Mouse (Mus musculus) stomach, embryonic 15.5 days (tissue): ENCODE results near the gene Dennd2a. TPM values are rescaled to one million over a fixed set of nuclear protein-coding genes. Genes with fewer than 3 reads are reported as not detected.

ENCODE experiments used
- ATAC-seq: fragments of 200-750 bp; cut with Nextera tagmentation; 2 replicates; pipeline ENCODE4 v1.8.0; 2017; ENCODE audit warnings: low read depth, moderate number of reproducible peaks, moderate TSS enrichment; ENCODE audit not compliant: insufficient read depth, low FRiP score
- H3K27ac ChIP-seq: fragments of 300-500 bp; sonication (generic); 2 replicates; pipeline ENCODE4 v1.5.1; 2015; ENCODE audit warnings: mild to moderate bottlenecking, inconsistent platforms
- H3K27me3 ChIP-seq: fragments of 300-500 bp; sonication (generic); replicated peaks from 2 replicates; pipeline ENCODE4 v1.6.1; 2015; ENCODE audit warnings: inconsistent platforms
- H3K36me3 ChIP-seq: fragments of 300-500 bp; sonication (generic); 2 replicates; pipeline ENCODE4 v1.6.1; 2015; ENCODE audit warnings: inconsistent platforms
- H3K4me1 ChIP-seq: fragments of 300-500 bp; sonication (generic); 2 replicates; pipeline ENCODE4 v1.6.1; 2015; ENCODE audit warnings: inconsistent platforms
- H3K4me2 ChIP-seq: fragments of 300-500 bp; sonication (generic); 2 replicates; pipeline ENCODE4 v1.6.1; 2015; ENCODE audit warnings: mild to moderate bottlenecking, inconsistent platforms
- H3K4me3 ChIP-seq: fragments of 300-500 bp; sonication (generic); replicated peaks from 2 replicates; pipeline ENCODE4 v1.5.1; 2015; ENCODE audit warnings: inconsistent platforms
- H3K9ac ChIP-seq: fragments of 300-500 bp; sonication (generic); 2 replicates; pipeline ENCODE4 v1.6.1; 2015; ENCODE audit warnings: inconsistent platforms
- H3K9me3 ChIP-seq: fragments of 300-500 bp; sonication (generic); 2 replicates; pipeline ENCODE4 v1.6.1; 2016; ENCODE audit warnings: inconsistent platforms
- WGBS: fragments of 180-500 bp; shearing (Covaris S2); methylation state at CpG from one replicate; pipeline ENCODE4 v1.1.7; 2015; 5-methylcytosine and 5-hydroxymethylcytosine counted together
- polyA plus RNA-seq: library from polyadenylated mRNA; unstranded; fragments of >200 nt; fragmentation: Nextera tagmentation; extraction: Ambion mirVana; gene quantifications from 2 replicates; pipeline ENCODE4 v1.2.1, GENCODE M21; 2015

Gene Dennd2a
- polyA plus RNA-seq, 1 experiment from 2014 or later = 13.4 TPM

DNA sequence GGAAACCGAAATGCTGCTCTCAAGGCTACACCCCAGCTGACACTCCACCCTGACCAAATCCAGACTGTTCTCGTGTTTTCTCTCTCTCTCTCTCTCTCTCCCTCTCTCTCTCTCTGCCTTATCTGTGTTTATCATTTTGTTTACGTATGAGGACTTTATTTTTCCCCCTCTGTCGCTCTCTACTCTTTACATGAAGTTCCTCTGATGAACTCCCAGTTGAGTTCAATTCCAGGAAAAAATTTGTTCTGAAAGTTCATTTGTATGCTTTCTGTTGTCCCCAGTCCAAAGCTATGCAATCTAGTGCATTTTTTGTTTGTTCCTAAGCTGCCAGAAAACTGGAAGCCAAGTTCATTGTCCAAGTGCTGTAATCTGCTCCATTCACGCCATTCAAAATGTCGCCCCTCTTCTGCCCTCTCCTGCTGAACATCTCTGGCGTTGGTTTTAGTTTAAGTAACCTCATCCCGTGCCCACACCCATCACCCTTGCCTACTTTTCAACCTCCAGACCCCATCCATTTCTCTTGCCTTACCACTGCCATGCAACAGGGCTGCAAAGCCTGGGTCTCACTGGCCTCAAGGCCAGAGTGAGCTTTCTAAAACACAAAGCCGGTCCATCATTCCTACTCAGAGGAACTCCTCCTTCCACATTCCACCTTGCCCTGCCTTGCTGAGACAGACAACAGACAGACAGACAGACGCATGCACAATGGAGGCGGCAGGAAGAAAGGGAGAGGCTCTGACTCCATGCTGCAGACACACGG is 2.6 kb downstream of the Dennd2a start:
- H3K27ac ChIP-seq = peak overlapping the region; percentile 41
- H3K4me1 ChIP-seq = peaks cover 31% of the 10 kb centered on the region
- no peak overlapping the region for H3K9ac ChIP-seq
- no peaks in the 10 kb centered on the region for H3K27me3 ChIP-seq
- H3K36me3 ChIP-seq = no peaks in the 10 kb centered on the region
- peak overlapping the region; percentile 75 for H3K4me2 ChIP-seq
- ATAC-seq = no peak
- no peaks in the 10 kb centered on the region for H3K9me3 ChIP-seq
- WGBS = 49% methylated on average over 12 of the region's 12 CpGs
- H3K4me3 ChIP-seq = 0 out of 2 replicates have a peak overlapping the region, but pooled peaks have one; percentile 5

DNA sequence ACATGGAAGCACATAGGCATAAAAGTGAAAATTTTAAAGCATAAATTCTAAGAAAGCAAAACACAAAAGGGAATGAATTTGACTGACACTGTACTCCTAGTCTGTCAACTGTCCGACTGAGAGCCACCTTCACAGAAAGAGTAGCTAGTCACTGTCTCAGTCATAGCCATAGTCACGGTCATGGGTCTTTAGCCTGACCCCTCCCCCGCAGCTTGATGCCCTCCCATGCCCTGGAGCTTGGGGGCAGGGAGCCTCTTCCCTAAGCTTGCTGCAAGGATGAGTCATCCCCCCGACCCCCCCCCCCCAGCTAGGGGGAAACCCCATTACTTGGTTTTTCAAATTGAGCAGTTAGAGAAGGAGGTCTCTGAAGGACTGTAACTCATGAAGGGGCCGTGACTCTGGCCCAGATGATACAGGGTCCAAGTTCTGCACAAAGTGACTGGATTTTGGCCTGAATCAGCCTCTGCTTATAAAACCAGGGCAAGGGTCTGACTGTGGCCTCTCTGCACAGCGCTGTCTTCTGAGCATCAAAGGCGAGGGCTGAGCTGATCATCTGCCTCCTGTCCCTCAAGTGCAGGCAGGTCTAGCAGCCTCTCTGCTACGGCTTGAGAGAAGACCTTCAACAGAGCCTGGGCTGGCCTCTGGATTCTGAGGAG is 5.6 kb downstream of the Dennd2a start:
- Histone ChIP-seq H3K27ac (no peak overlapping the region), H3K27me3 (no peaks in the 10 kb centered on the region), H3K9me3 (no peaks in the 10 kb centered on the region), H3K4me2 (no peak overlapping the region), H3K36me3 (no peaks in the 10 kb centered on the region), H3K4me1 (peaks cover 18% of the 10 kb centered on the region), H3K4me3 (no peak overlapping the region), H3K9ac (no peak overlapping the region)
- no peak for ATAC-seq
- WGBS = 62% methylated on average over 8 of the region's 8 CpGs

DNA sequence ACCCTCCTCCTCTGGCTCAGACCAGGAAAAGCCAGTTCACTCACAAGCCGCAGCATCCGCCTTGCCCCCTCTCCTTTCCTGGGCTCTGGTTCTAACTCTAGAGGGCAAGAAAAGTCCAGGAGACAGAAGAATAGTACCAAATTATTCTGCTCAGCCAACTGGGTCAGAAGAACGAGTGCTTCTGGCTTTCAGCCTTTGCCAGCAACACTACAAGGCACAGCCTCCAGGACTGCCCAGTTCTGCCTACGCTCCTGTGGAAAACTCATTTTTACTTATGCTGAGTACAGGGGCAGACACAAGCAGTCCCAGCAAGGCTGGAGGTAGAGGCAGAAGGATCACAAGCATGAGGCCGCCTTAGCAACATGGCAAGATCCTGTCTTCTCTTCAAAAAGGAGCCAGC is 9.6 kb downstream of the Dennd2a start:
- H3K27me3 ChIP-seq = no peaks in the 10 kb centered on the region
- H3K9me3 ChIP-seq = no peaks in the 10 kb centered on the region
- 69% methylated on average over 5 of the region's 5 CpGs for WGBS
- no peak overlapping the region for H3K27ac ChIP-seq
- no peak overlapping the region for H3K4me3 ChIP-seq
- no peak overlapping the region for H3K9ac ChIP-seq
- no peaks in the 10 kb centered on the region for H3K36me3 ChIP-seq
- H3K4me2 ChIP-seq = no peak overlapping the region
- H3K4me1 ChIP-seq = peaks cover 14% of the 10 kb centered on the region
- ATAC-seq = no peak

DNA sequence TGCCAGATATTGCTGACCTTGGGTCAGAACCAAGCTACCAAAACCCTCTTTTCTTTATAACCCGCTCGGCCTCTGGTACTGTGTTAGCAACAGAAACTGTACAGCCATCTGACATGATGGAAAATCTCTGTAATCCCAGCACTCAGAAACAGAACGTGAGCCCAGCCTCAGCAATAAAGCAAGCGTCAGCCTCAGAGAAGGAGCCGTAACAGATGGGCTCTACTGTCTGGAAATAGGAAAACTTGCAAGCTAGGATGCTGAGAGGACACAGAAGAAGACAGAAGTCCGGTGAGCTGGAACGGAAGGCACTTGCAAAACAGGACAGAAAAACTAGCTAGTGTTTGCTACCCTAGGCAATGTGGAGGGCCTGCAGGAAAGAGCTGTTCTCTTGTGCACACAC is 12.2 kb downstream of the Dennd2a start:
- Histone ChIP-seq H3K36me3 (no peaks in the 10 kb centered on the region), H3K9me3 (no peaks in the 10 kb centered on the region), H3K9ac (no peak overlapping the region), H3K4me2 (no peak overlapping the region), H3K4me3 (no peak overlapping the region), H3K4me1 (peaks cover 19% of the 10 kb centered on the region), H3K27ac (no peak overlapping the region), H3K27me3 (no peaks in the 10 kb centered on the region)
- ATAC-seq = no peak
- 86% methylated on average over 7 of the region's 7 CpGs for WGBS

DNA sequence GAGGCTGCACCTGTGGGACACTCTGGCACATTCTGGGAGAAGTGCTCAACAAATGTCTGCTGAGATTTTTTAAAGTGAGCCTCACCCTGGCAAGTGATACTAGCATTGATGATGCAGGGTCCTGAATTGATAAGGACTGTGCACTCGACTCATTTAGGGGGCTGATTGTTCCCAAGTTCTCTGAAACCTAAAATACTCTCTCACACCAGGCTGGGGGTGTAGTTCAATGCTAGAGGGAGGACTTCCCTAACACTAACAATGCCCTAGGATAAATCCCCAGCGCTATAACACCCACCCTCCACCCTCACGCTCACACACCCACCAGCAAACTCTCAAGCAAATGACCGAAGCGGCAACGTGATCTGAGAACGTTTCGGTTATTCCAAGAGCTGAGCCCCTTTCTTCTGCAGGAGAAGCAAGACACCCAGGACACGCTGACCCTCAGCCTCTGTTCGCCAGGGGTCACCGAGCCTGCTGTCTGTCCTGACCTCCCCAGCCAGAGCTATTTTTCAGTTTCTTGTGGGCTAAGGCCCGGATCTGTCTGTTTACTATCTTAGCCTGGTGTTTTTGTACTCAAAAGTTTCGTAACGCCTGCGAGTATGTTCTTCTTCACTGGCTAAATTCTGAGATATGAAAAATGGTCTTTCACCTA is 13.8 kb downstream of the Dennd2a start:
- peaks cover 28% of the 10 kb centered on the region for H3K4me1 ChIP-seq
- no peak overlapping the region for H3K4me2 ChIP-seq
- no peaks in the 10 kb centered on the region for H3K36me3 ChIP-seq
- H3K27me3 ChIP-seq = no peaks in the 10 kb centered on the region
- H3K27ac ChIP-seq = peak overlapping the region; percentile 67
- no peak overlapping the region for H3K9ac ChIP-seq
- no peak overlapping the region for H3K4me3 ChIP-seq
- no peak for ATAC-seq
- H3K9me3 ChIP-seq = no peaks in the 10 kb centered on the region
- WGBS = 38% methylated on average over 15 of the region's 15 CpGs

DNA sequence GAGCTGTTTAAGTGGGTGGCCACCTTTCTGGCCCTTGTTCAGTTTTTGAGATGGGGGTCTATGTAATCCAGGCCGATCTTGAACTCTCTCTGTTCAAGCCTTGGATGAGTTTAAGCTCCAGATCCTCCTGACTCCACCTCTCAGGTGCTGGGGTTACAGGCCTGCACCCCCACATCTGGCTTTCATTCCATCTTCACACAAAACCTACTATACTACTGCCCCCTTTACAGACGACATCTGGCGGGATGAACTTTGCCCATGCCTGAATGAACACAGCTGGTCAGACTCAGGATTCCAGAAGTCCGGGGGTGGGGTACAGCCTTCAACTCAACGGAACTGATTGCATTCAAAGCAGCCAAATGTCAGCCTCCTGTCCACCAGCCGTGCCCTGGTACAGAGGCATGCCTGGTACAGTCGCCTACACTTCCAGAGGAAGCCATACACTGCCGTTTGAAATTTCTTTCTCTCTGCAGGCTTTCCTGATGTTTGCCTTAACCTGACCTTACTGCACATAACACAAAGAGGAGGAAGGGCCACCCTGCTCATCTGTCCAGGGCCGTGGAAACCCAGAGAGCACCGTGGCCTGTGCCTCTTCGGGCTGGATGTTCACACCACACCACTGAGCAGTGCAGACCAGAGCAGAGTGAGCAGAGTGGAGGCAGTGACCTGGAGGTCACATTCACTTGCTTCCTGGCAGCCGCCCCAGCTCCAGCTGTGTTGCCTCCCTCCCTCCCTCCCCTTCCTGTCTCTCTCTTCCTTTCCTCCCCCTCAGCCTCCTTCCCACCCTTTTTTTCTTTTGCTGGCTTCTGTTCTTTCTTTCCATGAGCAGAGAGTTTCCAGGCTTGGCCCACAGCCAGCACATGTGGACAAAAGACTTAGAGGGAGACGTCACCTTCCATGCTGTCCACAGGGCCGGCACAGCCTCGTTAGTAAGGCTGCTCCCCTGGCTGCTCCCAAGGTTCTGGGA is 14.8 kb downstream of the Dennd2a start:
- Histone ChIP-seq H3K27me3 (no peaks in the 10 kb centered on the region), H3K9ac (no peak overlapping the region), H3K4me1 (peaks cover 38% of the 10 kb centered on the region), H3K4me3 (no peak overlapping the region), H3K4me2 (peak overlapping the region; percentile 33), H3K9me3 (no peaks in the 10 kb centered on the region), H3K27ac (peak overlapping the region; percentile 67), H3K36me3 (no peaks in the 10 kb centered on the region)
- ATAC-seq = peak; percentile 88
- WGBS = 16% methylated on average over 15 of the region's 15 CpGs

DNA sequence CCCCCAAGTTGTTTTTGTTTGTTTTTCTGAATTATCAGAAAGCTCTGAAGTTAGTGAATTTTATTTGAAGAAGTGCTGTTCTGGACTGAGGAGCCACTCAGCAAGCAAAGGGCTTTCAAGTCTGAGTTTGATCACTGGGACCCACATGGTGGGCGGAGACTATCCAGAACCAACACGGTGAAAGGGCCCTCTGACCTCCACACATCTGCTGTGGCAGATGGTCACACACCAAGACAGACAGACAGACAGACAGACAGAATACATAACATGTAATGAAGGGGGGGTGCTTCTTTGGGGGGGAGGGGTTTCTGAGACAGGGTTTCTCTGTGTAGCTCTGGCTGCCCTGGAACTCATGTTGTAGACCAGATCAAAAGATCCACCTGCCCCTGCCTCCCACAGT is 17.1 kb downstream of the Dennd2a start:
- Histone ChIP-seq H3K4me3 (no peak overlapping the region), H3K9me3 (no peaks in the 10 kb centered on the region), H3K4me1 (peaks cover 38% of the 10 kb centered on the region), H3K9ac (no peak overlapping the region), H3K36me3 (no peaks in the 10 kb centered on the region), H3K27ac (peak overlapping the region; percentile 26; the same call in 1 of the 2 replicates), H3K27me3 (no peaks in the 10 kb centered on the region), H3K4me2 (no peak overlapping the region)
- WGBS = 46% methylated on average over 2 of the region's 2 CpGs
- ATAC-seq = no peak

DNA sequence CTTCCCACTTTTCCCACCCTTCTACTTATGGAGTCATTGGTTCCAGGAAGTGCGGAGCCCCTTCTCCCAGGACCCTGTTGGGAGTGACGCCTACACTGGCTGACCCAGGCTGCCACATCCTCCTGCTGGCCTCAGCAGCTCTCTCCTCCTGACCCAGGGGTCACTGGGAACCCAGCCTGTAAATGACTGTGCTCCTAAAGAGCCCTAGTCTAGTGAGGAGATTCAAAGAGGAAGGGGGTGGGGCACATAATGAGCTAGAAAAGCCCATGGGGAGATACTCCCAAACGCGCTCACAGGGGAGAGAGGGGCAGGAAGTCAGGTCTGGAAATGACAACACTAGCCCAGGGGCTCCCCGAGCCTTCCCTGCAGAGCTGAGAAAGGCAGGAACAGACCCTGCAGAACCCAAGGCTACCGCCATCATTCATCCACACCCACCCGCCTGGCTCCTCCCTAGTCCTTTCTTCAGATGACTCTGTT is 17.9 kb downstream of the Dennd2a start:
- Histone ChIP-seq H3K9ac (peak overlapping the region; percentile 10; the same call in 1 of the 2 replicates), H3K36me3 (no peaks in the 10 kb centered on the region), H3K4me2 (peak overlapping the region; percentile 42), H3K4me1 (peaks cover 38% of the 10 kb centered on the region), H3K27ac (peak overlapping the region; percentile 58), H3K9me3 (no peaks in the 10 kb centered on the region), H3K4me3 (no peak overlapping the region; the same call in 1 of the 2 replicates), H3K27me3 (no peaks in the 10 kb centered on the region)
- ATAC-seq = peak; percentile 59
- WGBS = 17% methylated on average over 7 of the region's 7 CpGs

DNA sequence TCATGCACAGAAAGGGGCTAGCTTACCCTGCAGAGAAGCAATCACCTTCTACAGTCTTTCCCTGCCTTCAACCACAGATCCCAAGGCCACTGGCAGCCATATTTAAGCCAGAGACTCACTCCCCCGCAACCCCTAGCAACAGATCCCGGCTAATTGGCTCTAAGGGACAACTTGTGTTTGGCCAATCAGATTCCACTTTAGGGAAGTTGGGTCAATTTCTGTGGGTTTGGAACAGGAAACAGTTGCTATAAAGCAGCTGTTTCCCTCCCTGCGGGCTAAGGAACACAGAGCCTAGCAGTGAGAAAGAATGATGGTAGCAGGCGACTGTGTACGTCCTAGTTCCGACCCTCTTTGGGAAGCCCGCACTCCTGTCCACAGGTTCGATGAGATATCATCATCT is 19.4 kb downstream of the Dennd2a start:
- H3K27ac ChIP-seq = peak overlapping the region; percentile 58; the same call in 1 of the 2 replicates
- 37% methylated on average over 8 of the region's 8 CpGs for WGBS
- H3K9ac ChIP-seq = no peak overlapping the region

DNA sequence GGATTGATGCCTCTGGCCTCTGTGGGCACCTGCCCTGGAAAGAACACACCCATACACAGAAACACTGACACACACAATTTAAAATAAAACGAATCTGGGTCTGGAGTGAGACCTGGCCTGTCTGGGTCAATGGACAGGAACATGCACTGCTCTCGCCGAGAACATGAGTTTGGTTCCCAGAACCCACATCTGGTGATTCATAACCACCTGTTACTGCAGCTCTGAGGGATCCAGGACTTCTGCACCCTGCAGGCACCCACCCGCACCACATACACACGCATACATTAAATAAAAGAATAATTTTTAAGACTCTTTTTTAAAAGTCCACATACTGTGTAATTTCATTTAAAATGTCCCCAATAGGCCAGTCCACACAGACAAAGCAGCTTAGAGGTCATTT is 20.4 kb downstream of the Dennd2a start:
- no peak for ATAC-seq
- 92% methylated on average over 5 of the region's 5 CpGs for WGBS
- Histone ChIP-seq H3K4me1 (peaks cover 19% of the 10 kb centered on the region), H3K27ac (no peak overlapping the region), H3K9me3 (no peaks in the 10 kb centered on the region), H3K27me3 (no peaks in the 10 kb centered on the region), H3K4me2 (no peak overlapping the region), H3K9ac (no peak overlapping the region), H3K4me3 (no peak overlapping the region), H3K36me3 (no peaks in the 10 kb centered on the region; the same call in 1 of the 2 replicates)

More for the DNA sequence above, 19.4 kb downstream of the Dennd2a start:
- H3K36me3 ChIP-seq = no peaks in the 10 kb centered on the region; the same call in 1 of the 2 replicates
- no peak overlapping the region for H3K4me3 ChIP-seq
- peaks cover 27% of the 10 kb centered on the region for H3K4me1 ChIP-seq
- H3K9me3 ChIP-seq = no peaks in the 10 kb centered on the region
- no peak for ATAC-seq
- H3K27me3 ChIP-seq = no peaks in the 10 kb centered on the region
- H3K4me2 ChIP-seq = no peak overlapping the region

DNA sequence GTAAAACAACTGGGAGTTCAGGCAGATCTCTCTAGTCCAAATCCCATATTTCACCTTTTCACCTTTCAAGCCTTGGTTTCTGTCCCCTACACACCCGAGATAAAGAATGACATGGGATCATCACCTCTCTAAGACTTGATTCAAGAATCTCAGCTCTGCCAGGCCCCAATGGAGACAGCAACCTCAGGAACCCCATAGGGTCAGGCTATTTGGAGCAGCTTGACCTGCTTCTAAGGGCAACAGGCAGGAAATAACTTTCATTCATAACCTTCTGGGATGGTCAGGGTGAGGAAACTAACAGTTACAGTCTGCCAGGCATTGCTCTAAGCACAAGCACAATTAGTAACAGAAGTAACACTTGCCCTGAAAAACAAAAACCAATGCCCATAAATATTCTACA is 21.0 kb downstream of the Dennd2a start:
- no peaks in the 10 kb centered on the region; the same call in 1 of the 2 replicates for H3K36me3 ChIP-seq
- H3K9ac ChIP-seq = no peak overlapping the region
- H3K4me2 ChIP-seq = no peak overlapping the region
- H3K4me1 ChIP-seq = peaks cover 19% of the 10 kb centered on the region
- no peaks in the 10 kb centered on the region for H3K27me3 ChIP-seq
- H3K4me3 ChIP-seq = no peak overlapping the region
- ATAC-seq = no peak
- H3K27ac ChIP-seq = no peak overlapping the region
- no peaks in the 10 kb centered on the region for H3K9me3 ChIP-seq
- 34% methylated on average over 1 of the region's 1 CpGs for whole genome bisulfite sequencing
